Mouse (Mus musculus) hindbrain, embryonic 10.5 days (tissue): ENCODE data around the gene Steap2. TPM values are rescaled to one million over a fixed set of nuclear protein-coding genes. Genes with fewer than 3 reads are reported as not detected.

Source experiments
- DNase-seq: peaks from one replicate; pipeline ENCODE4 v3.0.0-alpha.2; 2017; ENCODE audit warnings: low spot score
- H3K27ac ChIP-seq: fragments of 300-500 bp; sonication (generic); 2 replicates; pipeline ENCODE4 v1.5.1; 2016; ENCODE audit warnings: mild to moderate bottlenecking, moderate library complexity
- H3K27me3 ChIP-seq: fragments of 300-500 bp; sonication (generic); 2 replicates; pipeline ENCODE4 v1.6.1; 2016; ENCODE audit warnings: mild to moderate bottlenecking; ENCODE audit not compliant: poor library complexity, insufficient read depth, severe bottlenecking
- H3K36me3 ChIP-seq: fragments of 300-500 bp; sonication (generic); 2 replicates; pipeline ENCODE4 v1.6.1; 2016; ENCODE audit warnings: mild to moderate bottlenecking, moderate library complexity
- H3K4me1 ChIP-seq: fragments of 300-500 bp; sonication (generic); replicated peaks from 2 replicates; pipeline ENCODE4 v1.6.1; 2016; ENCODE audit warnings: mild to moderate bottlenecking
- H3K4me3 ChIP-seq: fragments of 300-500 bp; sonication (generic); 2 replicates; pipeline ENCODE4 v1.5.1; 2016; ENCODE audit warnings: mild to moderate bottlenecking, moderate library complexity
- H3K9me3 ChIP-seq: fragments of 300-500 bp; sonication (generic); 2 replicates; pipeline ENCODE4 v1.6.1; 2016; ENCODE audit warnings: mild to moderate bottlenecking, moderate library complexity
- WGBS: fragments of 180-500 bp; shearing (Covaris S2); methylation state at CpG from one replicate; pipeline ENCODE4 v1.1.7; 2016; 5-methylcytosine and 5-hydroxymethylcytosine counted together
- polyA plus RNA-seq: library from polyadenylated mRNA; unstranded; fragments of >200 nt; fragmentation: Nextera tagmentation; extraction: Ambion mirVana; gene quantifications from 2 replicates; pipeline ENCODE4 v1.2.1, GENCODE M21; 2016

The Steap2 gene
- polyA plus RNA-seq, 1 experiment from 2014 or later = 5.7 TPM

- Histone ChIP-seq H3K27me3 (peaks cover 1% of the 10 kb centered on the region; the same call in 1 of the 2 replicates), H3K4me3 (no peak overlapping the region), H3K4me1 (no peaks in the 10 kb centered on the region), H3K9me3 (no peaks in the 10 kb centered on the region), H3K36me3 (no peaks in the 10 kb centered on the region), H3K27ac (no peak overlapping the region)
- 81% methylated on average over 2 of the region's 2 CpGs for WGBS
- no peak for DNase-seq
Observed at GRCm38 (mm10) chr5:5657932-5658331, 36.4 kb downstream of the Steap2 start.

GRCm38 (mm10) chr5:5648817-5649569, 45.4 kb downstream of the Steap2 start:
- Histone ChIP-seq H3K4me1 (no peaks in the 10 kb centered on the region), H3K27me3 (no peaks in the 10 kb centered on the region), H3K27ac (no peak overlapping the region), H3K9me3 (no peaks in the 10 kb centered on the region), H3K4me3 (no peak overlapping the region), H3K36me3 (no peaks in the 10 kb centered on the region)
- WGBS = 71% methylated on average over 6 of the region's 6 CpGs
- no peak for DNase-seq

- no peaks in the 10 kb centered on the region for H3K36me3 ChIP-seq
- H3K4me1 ChIP-seq = no peaks in the 10 kb centered on the region
- H3K4me3 ChIP-seq = no peak overlapping the region
- no peaks in the 10 kb centered on the region for H3K27me3 ChIP-seq
- no peak for DNase-seq
- no peaks in the 10 kb centered on the region for H3K9me3 ChIP-seq
- WGBS = 5% methylated on average over 1 of the region's 1 CpGs
- H3K27ac ChIP-seq = no peak overlapping the region
Observed at GRCm38 (mm10) chr5:5646173-5646572, 48.2 kb downstream of the Steap2 start.

GRCm38 (mm10) chr5:5638496-5638895, 55.9 kb downstream of the Steap2 start:
- Histone ChIP-seq H3K9me3 (no peaks in the 10 kb centered on the region), H3K4me3 (no peak overlapping the region), H3K27ac (no peak overlapping the region), H3K36me3 (no peaks in the 10 kb centered on the region), H3K27me3 (no peaks in the 10 kb centered on the region), H3K4me1 (no peaks in the 10 kb centered on the region)
- no peak for DNase-seq
- 51% methylated on average over 2 of the region's 2 CpGs for WGBS

GRCm38 (mm10) chr5:5625491-5625890, 68.9 kb downstream of the Steap2 start:
- 81% methylated on average over 3 of the region's 3 CpGs for WGBS

GRCm38 (mm10) chr5:5618329-5618728, 76.0 kb downstream of the Steap2 start:
- Histone ChIP-seq H3K4me1 (no peaks in the 10 kb centered on the region), H3K9me3 (no peaks in the 10 kb centered on the region), H3K27ac (no peak overlapping the region), H3K4me3 (no peak overlapping the region), H3K27me3 (no peaks in the 10 kb centered on the region), H3K36me3 (no peaks in the 10 kb centered on the region)
- no peak for DNase-seq
- 72% methylated on average over 4 of the region's 4 CpGs for WGBS

More at GRCm38 (mm10) chr5:5625491-5625890, 68.9 kb downstream of the Steap2 start:
- Histone ChIP-seq H3K4me3 (no peak overlapping the region), H3K27me3 (no peaks in the 10 kb centered on the region), H3K4me1 (no peaks in the 10 kb centered on the region), H3K36me3 (no peaks in the 10 kb centered on the region), H3K27ac (no peak overlapping the region), H3K9me3 (no peaks in the 10 kb centered on the region)
- no peak for DNase-seq

Other genes starting within 250 kb of the Steap2 start
- 0.30 TPM in 1 of 2 replicates, not detected in the other for gene 1700015F17Rik, start 215.4 kb downstream of the Steap2 start, polyA plus RNA-seq
- 27.9 and 36.3 TPM in 2 replicates for gene Cldn12, start 179.6 kb downstream of the Steap2 start, polyA plus RNA-seq
- gene Gtpbp10, start 135.0 kb downstream of the Steap2 start, polyA plus RNA-seq = 23.6 and 32.4 TPM in 2 replicates
- gene Gm8773, start 120.8 kb downstream of the Steap2 start, polyA plus RNA-seq = 3.6 and 4.0 TPM in 2 replicates
- gene Cfap69, start 30.3 kb downstream of the Steap2 start, polyA plus RNA-seq = 5.2 and 5.5 TPM in 2 replicates
- 5.1 and 7.3 TPM in 2 replicates for gene Steap1, start 54.7 kb upstream of the Steap2 start, polyA plus RNA-seq